ENCODE assay signal across 1 mouse cellular context in the genomic region with DNA sequence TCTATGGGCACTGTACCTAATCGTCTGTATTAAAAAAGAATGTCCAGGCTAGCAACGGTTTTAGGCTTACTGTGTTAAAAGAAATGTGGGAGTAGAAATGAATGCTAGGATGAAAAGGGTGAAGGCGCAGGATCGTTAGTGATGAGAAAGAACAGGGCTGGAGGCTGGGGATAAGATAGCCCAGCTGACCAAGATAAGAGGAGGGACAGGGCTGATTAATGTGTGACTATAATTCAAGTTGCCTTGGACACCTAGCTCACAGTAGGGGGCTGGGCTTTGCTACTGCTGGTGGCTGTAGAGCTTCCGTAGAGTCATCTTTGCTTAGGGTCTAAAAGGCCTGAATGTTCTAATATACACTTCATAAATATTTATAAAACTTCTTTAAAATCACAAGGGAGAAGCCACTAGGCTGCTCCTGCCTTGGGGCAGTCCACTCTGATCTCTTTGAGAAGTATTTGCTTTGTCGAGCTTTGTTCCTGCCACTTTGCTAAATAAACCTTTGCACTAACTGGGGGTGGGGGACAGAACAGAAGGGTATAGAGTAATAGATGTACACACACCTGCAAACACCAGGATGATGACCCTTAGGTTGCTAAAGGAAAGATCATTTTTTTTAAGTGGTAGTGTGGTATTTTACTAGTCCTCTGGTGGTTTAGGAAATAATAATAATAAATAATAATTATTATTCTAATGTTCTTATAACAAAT.
A peak's percentile ranks its signal among the peaks of the same experiment; 100 is the strongest.
TF ChIP-seq lines count a peak whose summit lies in the region.

No protein-coding gene starts in this region.

TF ChIP-seq in MEL, 35 proteins besides CTCF, POLR2A, EP300 and RAD21:
- TF ChIP-seq HCFC1 (IDR thresholded peaks at IDR 0.05; ENCODE audit: low read depth, low read length), result no peak
- no peak for TF ChIP-seq E2F4 (IDR thresholded peaks at IDR 0.05; ENCODE audit: borderline replicate concordance, low read depth, low read length)
- TF ChIP-seq MXI1 (IDR thresholded peaks at IDR 0.05; ENCODE audit: low read depth, low read length), result no peak
- TF ChIP-seq ETS1 (IDR thresholded peaks at IDR 0.05; ENCODE audit: low read depth, low read length), result peak; percentile 55
- peak; percentile 66 for TF ChIP-seq TCF12 (IDR thresholded peaks at IDR 0.05; ENCODE audit: low read depth, low read length)
- peak; percentile 72 for TF ChIP-seq GATA1 (IDR thresholded peaks at IDR 0.05; ENCODE audit: low read depth, low read length)
- TF ChIP-seq ZKSCAN1 (IDR thresholded peaks at IDR 0.05; ENCODE audit: low read depth, low read length), result no peak
- TF ChIP-seq TAL1 (IDR thresholded peaks at IDR 0.05; ENCODE audit: low read length), result peak; percentile 11; the same call in 1 of the 2 replicates
